Comparison of ENCODE assay signal across 8 mouse cellular contexts in the genomic region with DNA sequence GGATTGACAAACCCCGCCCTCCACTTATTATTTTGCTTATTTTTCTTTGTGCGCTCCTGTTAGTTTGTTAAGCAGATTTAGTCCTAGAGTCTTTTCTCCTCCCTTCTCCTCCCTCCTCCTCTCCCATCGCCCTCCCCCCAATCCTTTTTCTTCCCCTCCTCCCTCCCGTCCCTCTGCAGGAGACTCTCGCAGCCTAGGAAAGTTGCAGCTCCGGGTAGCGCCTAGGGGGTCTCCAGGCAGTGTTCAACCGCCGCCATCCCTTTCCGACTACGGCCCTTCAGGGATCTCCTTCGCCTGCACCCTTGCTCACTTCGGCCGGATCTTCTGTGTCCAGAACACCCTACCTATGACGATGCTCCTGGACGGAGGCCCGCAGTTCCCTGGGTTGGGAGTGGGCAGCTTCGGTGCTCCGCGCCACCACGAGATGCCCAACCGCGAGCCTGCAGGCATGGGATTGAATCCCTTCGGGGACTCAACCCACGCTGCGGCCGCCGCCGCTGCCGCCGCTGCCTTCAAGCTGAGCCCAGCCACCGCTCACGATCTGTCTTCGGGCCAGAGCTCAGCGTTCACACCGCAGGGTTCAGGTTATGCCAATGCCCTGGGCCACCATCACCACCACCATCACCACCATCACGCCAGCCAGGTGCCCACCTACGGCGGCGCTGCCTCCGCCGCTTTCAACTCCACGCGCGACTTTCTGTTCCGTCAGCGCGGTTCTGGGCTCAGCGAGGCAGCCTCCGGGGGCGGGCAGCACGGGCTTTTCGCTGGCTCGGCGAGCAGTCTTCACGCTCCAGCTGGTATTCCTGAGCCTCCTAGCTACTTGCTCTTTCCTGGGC. TPM values are rescaled to one million over a fixed set of nuclear protein-coding genes. Genes with fewer than 3 reads are reported as not detected.
A peak's percentile ranks its signal among the peaks of the same experiment; 100 is the strongest.
DNase-seq lines count a peak whose midpoint lies in the region; ATAC-seq and TF ChIP-seq lines count a peak whose summit lies in the region.

No protein-coding gene starts in this region.

- ATAC-seq in frontal cortex, adult (ENCODE audit: low TSS enrichment): peak; percentile 74; the same call in 1 of the 2 replicates
- ATAC-seq in limb, embryonic 11.5 days (ENCODE audit: insufficient number of reproducible peaks, low FRiP score, low TSS enrichment, low read depth): peak; percentile 13; the same call in 1 of the 2 replicates
- no peak for ATAC-seq in stomach, embryonic 16.5 days (ENCODE audit: insufficient read depth, low FRiP score)

- TF ChIP-seq POLR2A in testis, adult 2 months (IDR thresholded peaks at IDR 0.05; ENCODE audit: control insufficient read depth, low read depth, low read length): no peak

- H3K27me3 ChIP-seq in testis, adult 2 months (ENCODE audit: control insufficient read depth, insufficient read depth, low read length): no peaks in the 10 kb centered on the region
- H3K27me3 ChIP-seq in limb, embryonic 11.5 days (ENCODE audit: control insufficient read depth, insufficient read depth, low read length): peaks cover 7% of the 10 kb centered on the region; the same call in 1 of the 2 replicates
- H3K27me3 ChIP-seq in stomach, embryonic 16.5 days (ENCODE audit: control insufficient read depth, insufficient read depth, low read length): peaks cover 42% of the 10 kb centered on the region

- no peak for DNase-seq in frontal cortex, postnatal 36 days (ENCODE audit: low spot score in 2 of 2)
- no peak for DNase-seq in testis, postnatal 14 days (ENCODE audit: low spot score)
- DNase-seq in limb, embryonic 11.5 days (ENCODE audit: low spot score): peak; percentile 37
- DNase-seq in spleen, postnatal 10 days (ENCODE audit: low spot score in 2 of 2): no peak
- DNase-seq in layer of hippocampus, postnatal 10 days (ENCODE audit: low spot score in 2 of 2): no peak

- 24% methylated on average over 56 of the region's 56 CpGs for WGBS in limb, embryonic 11.5 days
- 12% methylated on average over 51 of the region's 56 CpGs for WGBS in stomach, embryonic 16.5 days

- H3K4me1 ChIP-seq in testis, adult 2 months (ENCODE audit: control insufficient read depth, insufficient read depth, low read length): peaks cover 15% of the 10 kb centered on the region
- no peaks in the 10 kb centered on the region for H3K4me1 ChIP-seq in limb, embryonic 11.5 days (ENCODE audit: control insufficient read depth, insufficient read depth, low read length)
- H3K4me1 ChIP-seq in stomach, embryonic 16.5 days (ENCODE audit: control insufficient read depth, insufficient read depth, low read length): no peaks in the 10 kb centered on the region

- no peak overlapping the region for H3K27ac ChIP-seq in testis, adult 2 months (ENCODE audit: control insufficient read depth, insufficient read depth, low read depth, low read length)
- 0 out of 2 replicates have a peak overlapping the region, but pooled peaks have one; percentile 30 for H3K27ac ChIP-seq in limb, embryonic 11.5 days (replicated peaks; ENCODE audit: low read depth, low read length)
- H3K27ac ChIP-seq in stomach, embryonic 16.5 days (ENCODE audit: low read length): no peak overlapping the region

- H3K9ac ChIP-seq in limb, embryonic 11.5 days (ENCODE audit: low read length): peak overlapping the region; percentile 61
- no peak overlapping the region for H3K9ac ChIP-seq in stomach, embryonic 16.5 days (ENCODE audit: low read length)

- peak overlapping the region; percentile 80 for H3K4me3 ChIP-seq in testis, adult 2 months (ENCODE audit: control insufficient read depth, low read depth, low read length)
- peak overlapping the region; percentile 43 for H3K4me3 ChIP-seq in limb, embryonic 11.5 days (ENCODE audit: low read depth, low read length)
- peak overlapping the region; percentile 38 for H3K4me3 ChIP-seq in stomach, embryonic 16.5 days (replicated peaks; ENCODE audit: low read length)

- H3K9me3 ChIP-seq in limb, embryonic 11.5 days (ENCODE audit: control insufficient read depth, low read length): no peaks in the 10 kb centered on the region
- H3K9me3 ChIP-seq in stomach, embryonic 16.5 days (replicated peaks; ENCODE audit: control insufficient read depth, low read length): no peaks in the 10 kb centered on the region

- no peak for TF ChIP-seq CTCF in testis, adult 2 months (IDR thresholded peaks at IDR 0.05; ENCODE audit: control insufficient read depth, insufficient read depth, insufficient replicate concordance, low read depth, low read length)

- peak overlapping the region; percentile 60 for H3K4me2 ChIP-seq in limb, embryonic 11.5 days (ENCODE audit: low read depth, severe bottlenecking)
- peak overlapping the region; percentile 50 for H3K4me2 ChIP-seq in stomach, embryonic 16.5 days (ENCODE audit: low read depth, low read length)

- no peaks in the 10 kb centered on the region for H3K36me3 ChIP-seq in testis, adult 2 months (ENCODE audit: control insufficient read depth, insufficient read depth, low read length)
- H3K36me3 ChIP-seq in limb, embryonic 11.5 days (ENCODE audit: control insufficient read depth, insufficient read depth, low read length): no peaks in the 10 kb centered on the region
- H3K36me3 ChIP-seq in stomach, embryonic 16.5 days (ENCODE audit: control insufficient read depth, insufficient read depth, low read length): no peaks in the 10 kb centered on the region

RNA-seq across cellular contexts. Expression of gene Zic3, which starts 8.6 kb away (rescaled TPM):
- polyA plus RNA-seq in testis, adult 2 months (2012; rRNA removed): 2.5 and 3.0 TPM in 2 replicates
- 11.1 and 12.6 TPM in 2 replicates for polyA plus RNA-seq in limb, embryonic 11.5 days (2014; fragmentation: Nextera tagmentation; extraction: Ambion mirVana)
- not detected in 2 replicates for polyA plus RNA-seq in stomach, embryonic 16.5 days (2015; fragmentation: Nextera tagmentation; extraction: Ambion mirVana)
- 1 to 10 TPM; 6.6 to 6.8 TPM for total RNA-seq in layer of hippocampus, postnatal 10 days (2021)
